Mouse (Mus musculus) left cerebral cortex, adult 11 months (tissue): Measurements from ENCODE around the gene Fundc2.
A peak's percentile ranks its signal among the peaks of the same experiment; 100 is the strongest.

Experiments used
- DNase-seq: peaks from one replicate; pipeline ENCODE4 v3.0.0; 2022; ENCODE audit warnings: low spot score

The Fundc2 gene

GRCm38 (mm10) chrX:75382195-75382771 lies at the start of gene Fundc2, which contains the start of gene F8:
Gene Fundc2, plus strand, starts transcription at chrX:75382399.
Gene F8, minus strand, starts transcription at chrX:75382615.
- DNase-seq, result peak; percentile 71

- DNase-seq, result no peak
Observed at GRCm38 (mm10) chrX:75370197-75370596, 12.0 kb upstream of the Fundc2 start.

- DNase-seq, result no peak
Observed at GRCm38 (mm10) chrX:75372666-75373425, 9.4 kb upstream of the Fundc2 start.

GRCm38 (mm10) chrX:75376815-75377214 lies 5.4 kb upstream of the Fundc2 start:
- DNase-seq, result no peak

GRCm38 (mm10) chrX:75381176-75381575 lies 1.0 kb upstream of the Fundc2 start:
- no peak for DNase-seq

GRCm38 (mm10) chrX:75381699-75382098 lies 500 bp upstream of the Fundc2 start:
- no peak for DNase-seq

- DNase-seq, result no peak
Observed at GRCm38 (mm10) chrX:75399471-75399870, 17.3 kb downstream of the Fundc2 start.

- no peak for DNase-seq
Observed at GRCm38 (mm10) chrX:75402668-75403067, 20.5 kb downstream of the Fundc2 start.

- DNase-seq, result no peak
Observed at GRCm38 (mm10) chrX:75403350-75403749, 21.2 kb downstream of the Fundc2 start.

GRCm38 (mm10) chrX:75409711-75410110 lies 27.5 kb downstream of the Fundc2 start:
- no peak for DNase-seq

GRCm38 (mm10) chrX:75415936-75416785 lies 34.0 kb downstream of the Fundc2 start, which contains the start of the genes Cmc4, Mtcp1 and Brcc3:
Gene Cmc4, minus strand, starts transcription at chrX:75416584.
Gene Mtcp1, minus strand, starts transcription at chrX:75416588.
Gene Brcc3, plus strand, starts transcription at chrX:75416628.
- DNase-seq, result peak; percentile 74
